Mouse (Mus musculus) frontal cortex, postnatal 14 days (tissue): ENCODE data around the gene Sarnp.

ENCODE experiments used
- DNase-seq, 2 experiments: peaks; one replicate each; pipeline ENCODE4 v3.0.0; 2022; ENCODE audit warnings: low spot score in 2 of 2

Gene Sarnp

DNA sequence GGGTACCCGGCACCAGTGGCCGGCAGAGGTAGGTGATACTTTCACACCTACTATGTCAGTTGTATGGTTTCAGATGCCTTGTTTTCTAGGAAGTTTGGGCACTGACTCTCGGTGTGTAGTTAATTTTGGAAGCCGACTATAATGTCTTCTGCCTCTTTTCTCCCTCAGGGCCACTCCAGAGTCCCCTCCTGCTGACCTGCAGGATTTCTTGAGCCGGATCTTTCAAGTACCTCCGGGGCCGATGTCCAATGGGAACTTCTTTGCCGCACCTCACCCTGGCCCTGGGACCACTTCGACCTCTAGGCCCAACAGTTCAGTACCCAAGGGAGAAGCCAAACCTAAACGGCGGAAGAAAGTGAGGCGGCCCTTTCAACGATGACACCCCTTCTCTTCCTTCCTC lies at the start of gene Sarnp:
Sarnp (plus strand) TSS at position 301 of the 400 bp plus-strand sequence.
- DNase-seq: no peak

DNA sequence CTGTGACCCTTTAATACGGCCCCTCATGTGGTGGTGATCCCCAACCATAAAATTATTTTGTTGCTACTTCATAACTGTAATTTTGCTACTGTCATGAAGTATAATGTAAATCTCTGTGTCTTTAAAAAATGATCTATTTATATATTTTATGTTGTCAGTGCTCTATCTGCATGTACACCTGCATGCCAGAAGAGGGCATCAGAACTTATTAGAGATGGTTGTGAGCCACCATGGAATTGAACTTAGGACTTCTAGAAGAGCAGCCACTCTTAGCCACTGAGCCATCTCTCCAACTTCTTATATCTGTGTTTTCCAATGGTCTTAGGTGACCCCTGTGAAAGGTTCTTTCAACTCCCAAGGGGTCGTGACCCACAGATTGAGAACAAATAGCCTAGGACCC lies 44.2 kb upstream of the Sarnp start:
- DNase-seq: no peak

DNA sequence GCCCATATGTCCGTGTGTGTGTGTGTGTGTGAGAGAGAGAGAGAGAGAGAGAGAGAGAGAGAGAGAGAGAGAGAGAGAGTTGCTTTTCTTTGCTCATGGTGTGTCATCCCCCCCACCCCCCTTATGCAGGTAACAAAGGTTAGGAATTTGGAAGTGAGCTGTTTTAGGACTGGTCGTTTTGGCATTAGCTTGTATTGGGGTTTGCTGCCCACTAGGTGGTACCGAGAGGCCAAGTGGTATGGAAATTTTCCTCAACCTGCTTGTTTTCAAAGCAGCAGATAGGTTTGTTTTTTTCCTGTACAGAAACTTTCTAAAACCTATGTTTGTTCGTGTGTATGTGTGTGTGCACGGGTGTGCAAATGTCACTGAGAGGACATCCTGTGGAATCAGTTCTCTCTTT lies 43.4 kb upstream of the Sarnp start:
- DNase-seq: no peak

DNA sequence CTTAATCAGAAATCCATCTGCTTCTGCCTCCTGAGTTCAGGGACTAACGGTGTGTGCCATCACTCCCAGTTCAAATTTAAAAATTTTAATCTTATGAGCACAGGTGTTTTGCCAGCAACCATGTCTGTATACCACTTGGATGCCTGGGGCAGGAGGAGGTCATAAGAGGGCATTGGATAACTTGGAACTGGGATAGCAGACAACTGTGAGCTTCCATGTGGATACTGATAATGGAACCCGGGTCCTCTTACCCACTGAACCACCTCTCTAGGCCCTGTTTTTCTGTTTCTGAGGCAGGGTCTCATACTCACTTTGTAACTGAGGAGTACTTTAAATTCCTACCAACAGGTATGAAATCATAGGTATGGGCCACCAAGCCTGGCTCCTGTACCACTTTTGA lies 38.7 kb upstream of the Sarnp start:
- no peak for DNase-seq

DNA sequence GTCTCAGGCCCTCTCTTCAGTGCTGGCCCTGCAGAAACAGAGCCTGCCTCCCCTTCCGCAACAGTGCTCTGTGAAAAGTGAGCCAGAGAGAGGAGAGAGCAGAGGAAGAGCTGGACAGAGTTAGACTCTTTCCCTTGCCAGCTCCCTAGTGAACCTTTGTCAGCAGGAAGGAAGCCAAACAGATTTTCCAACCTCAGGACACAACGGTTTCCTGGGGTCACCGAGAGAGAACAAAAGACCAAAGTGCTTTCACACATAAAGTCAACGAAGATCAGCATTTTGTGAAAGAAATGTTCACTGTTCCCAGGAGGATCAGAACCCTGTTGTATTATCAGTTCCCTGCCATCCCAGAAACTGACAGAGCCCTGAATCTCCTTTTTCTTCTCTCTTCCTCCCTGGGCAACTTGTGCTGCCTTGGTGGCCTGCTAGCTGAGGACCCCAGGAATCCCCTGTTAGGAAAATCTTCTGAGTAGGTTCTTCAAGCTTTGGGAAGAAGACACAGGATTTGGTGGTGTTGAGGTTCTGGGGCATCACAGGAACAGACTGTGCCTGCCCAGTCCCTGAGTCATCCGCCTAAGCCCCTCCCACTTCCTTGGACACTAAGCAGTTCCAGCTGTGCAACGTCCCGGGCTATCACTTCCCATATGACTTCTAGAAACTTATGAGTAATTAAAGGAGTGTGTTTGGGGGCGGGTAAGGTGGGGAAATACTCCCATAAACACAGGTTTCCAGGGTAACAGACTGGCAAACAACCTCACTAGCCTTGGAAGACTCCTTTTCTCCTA lies 37.9 kb upstream of the Sarnp start:
- DNase-seq: no peak

DNA sequence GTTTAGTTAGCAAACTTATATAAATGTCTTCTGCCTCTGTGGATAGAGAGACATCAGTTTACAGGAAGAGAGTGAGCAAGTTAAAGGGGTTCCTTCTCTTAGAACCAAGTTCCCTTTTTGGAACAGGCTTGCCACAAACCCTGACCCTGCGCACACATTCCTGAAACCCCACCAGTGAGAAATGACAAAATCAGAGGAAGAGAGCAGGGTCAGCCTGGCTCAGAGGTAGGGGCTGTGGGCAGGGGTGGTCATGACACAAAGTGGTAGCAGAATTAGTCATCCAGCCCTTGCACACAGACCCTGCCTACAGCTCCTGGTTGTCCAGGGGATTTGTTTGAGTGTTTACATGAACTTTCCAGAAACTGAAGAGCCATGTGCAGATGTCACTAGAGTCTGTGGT lies 36.9 kb upstream of the Sarnp start:
- no peak for DNase-seq

DNA sequence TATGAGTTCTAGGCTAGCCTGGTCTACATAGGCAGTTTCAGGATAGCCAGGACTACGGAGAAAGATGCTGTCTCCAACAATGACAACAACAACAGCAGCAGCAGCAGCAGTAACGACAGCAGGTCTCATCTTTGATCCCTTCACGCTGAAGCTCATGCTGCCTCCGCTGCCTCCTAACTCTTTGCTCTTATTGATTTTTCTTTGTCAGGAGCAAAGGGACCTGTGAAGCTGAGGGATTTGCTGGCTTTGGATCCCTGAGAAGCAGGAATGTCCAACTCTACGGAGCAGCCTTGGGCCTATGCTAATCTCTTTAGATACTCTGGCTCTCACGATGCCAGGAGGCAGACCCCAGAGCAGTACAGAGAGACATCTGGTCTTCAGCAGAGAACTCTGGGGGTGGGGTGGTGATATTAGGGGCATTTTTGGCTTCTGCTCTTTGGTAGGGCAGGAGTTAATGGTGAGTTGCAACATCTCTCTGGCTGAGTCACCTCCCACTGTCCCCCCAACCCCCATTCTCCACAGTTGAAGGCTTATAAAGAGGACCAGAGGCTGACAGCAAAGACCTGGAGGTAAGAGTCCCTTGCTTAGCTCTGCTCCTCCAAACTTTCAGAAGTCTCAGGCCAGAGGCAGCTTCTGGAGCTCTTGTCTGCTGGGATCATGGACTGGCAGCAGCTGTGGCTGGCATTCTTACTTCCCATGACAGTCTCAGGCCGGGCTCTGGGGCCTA lies 26.6 kb upstream of the Sarnp start, which contains the start of gene Mmp19:
Mmp19 (plus strand) TSS at position 513 of the 727 bp plus-strand sequence.
- DNase-seq: no peak

DNA sequence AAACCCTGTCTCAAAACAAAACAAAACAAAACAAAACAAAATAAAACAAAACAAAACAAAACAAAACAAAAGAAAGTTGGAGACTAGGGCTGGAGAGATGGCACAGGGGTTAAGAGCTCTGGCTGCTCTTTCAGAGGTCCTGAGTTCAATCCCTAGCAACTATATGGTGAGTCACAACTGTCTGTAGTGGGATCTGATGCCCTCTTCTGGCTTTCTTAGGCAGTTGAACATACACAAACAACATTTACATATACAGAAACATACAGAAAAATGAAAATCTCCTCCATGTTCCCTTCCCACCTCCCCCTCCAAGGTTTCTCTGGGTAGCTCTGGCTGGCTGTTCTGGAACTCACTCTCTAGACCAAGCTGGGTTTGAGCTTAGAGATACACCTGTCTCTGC lies 25.1 kb upstream of the Sarnp start:
- DNase-seq: no peak

DNA sequence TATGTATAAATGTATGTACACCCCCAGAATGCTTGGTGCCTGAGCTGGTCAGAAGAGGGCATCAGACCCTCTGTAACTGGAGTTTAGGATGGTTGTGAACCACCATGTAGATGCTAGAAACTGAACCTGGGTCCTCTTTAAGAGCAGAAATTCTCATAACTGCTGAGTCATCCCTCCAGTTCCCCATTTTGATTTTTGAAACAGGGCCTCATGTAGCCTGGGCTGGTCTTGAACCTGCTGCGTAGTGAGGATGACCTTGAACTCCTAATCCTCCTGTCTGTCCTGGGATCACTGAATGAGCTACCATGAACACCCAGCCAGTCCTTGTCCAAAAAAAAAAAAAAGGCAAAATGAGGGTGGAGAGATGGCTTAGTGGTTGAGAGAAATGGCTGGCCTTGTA lies 23.9 kb upstream of the Sarnp start:
- no peak for DNase-seq

DNA sequence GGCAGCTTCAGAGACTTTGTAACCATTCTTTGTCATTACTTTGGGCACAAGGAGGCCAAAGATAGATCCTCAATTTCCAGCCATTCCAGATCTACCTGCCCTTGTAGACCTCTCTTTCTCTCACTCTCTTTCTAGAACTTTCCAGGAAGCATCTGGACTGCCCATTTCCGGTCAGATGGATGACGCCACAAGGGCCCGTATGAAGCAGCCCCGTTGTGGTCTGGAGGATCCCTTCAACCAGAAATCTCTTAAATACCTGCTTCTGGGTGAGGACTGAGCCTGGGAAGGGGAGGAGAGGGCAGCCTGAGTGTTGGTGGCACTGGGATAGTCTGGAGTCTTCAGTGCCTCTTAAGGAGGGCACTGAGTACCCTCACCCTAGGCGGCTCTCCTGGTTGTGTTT lies 22.7 kb upstream of the Sarnp start:
- DNase-seq: no peak

DNA sequence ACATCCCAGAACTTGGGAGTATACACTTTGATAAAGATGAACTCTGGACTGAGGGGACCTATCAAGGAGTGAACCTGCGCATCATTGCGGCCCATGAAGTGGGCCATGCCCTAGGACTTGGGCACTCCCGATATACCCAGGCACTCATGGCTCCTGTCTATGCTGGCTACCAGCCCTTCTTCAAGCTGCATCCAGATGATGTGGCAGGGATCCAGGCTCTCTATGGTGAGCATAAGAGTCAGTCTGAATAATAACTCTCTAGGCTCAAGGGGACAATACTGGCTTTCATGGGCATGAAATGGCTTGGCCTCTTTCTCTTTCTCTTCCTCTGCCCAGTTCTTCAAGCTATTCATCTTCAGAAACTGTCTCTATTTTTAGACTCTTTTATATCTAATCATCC lies 21.6 kb upstream of the Sarnp start:
- DNase-seq: no peak

DNA sequence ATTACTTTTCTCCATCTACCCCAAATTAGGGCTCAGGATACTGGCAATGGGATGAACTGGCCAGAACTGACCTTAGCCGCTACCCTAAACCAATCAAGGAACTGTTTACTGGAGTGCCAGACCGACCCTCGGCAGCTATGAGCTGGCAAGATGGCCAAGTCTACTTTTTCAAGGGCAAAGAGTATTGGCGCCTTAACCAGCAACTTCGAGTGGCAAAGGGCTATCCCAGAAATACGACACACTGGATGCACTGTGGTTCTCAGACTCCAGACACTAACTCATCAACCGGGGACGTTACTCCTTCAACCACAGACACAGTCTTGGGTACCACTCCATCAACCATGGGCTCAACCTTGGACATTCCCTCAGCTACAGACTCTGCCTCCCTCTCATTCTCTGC lies 18.5 kb upstream of the Sarnp start:
- no peak for DNase-seq

DNA sequence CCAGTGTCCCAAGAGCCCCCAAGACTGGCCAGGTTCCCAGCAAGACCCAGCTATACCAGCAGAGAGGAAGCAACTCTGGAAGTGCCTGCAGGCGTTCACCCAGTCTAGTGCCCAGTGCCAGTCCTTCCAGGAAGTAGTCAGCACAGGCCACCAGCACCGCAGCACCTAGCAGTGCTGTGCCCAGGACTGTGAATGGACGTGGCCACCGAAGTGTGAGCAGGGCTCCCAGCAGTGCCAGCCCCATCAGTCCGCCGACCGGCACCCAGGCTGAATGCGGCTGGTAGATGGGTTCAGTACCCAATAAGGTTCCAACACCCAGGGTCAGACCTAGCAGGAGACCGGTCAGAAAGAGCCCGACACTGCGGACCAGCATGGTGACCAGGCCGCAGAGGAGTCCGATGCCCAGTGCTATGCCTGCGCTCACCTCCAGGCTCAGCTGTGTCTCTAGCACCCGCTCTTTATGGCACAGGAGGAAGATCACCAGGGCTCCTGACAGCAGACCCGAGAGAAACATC lies 15.1 kb upstream of the Sarnp start:
- DNase-seq: no peak

DNA sequence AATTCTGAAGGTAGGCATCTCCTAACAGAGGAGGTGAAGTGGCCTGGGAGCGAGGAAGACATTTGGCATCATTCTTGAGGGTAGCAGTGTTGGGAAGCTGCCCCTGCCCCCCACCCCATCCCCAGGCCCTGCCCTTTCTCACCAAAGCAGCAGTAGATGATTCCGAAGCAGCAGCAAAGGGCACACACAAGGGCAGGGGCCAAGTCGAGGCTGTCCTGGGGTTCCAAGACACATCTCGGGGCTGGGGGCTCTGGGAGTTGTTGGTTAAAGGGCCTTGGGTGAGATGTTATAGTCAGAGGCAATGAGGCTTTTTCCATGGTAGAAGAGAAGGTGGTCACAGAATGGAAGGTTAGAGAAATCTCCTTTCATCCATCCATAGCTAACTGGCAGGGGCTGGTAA lies 14.2 kb upstream of the Sarnp start:
- no peak for DNase-seq

DNA sequence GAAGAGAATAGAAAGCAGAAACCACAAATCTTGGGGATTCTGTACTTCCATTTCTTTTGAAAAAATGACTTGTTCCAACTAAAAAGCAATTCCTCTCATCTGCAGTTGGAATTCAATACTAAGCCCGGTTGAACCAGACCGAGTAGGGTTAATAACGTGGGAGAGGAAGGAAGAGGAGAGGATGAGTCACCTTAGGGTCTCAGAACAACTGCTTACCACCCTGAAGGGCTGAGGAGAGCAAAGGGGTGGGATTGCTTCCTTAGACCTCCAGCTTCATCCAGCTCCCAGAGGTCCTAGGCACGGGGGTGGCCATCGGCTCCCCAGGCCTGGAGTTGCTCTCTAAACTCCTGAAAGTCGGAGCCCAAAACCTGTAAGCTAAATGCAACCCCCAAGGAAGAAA lies 13.8 kb upstream of the Sarnp start:
- no peak for DNase-seq

DNA sequence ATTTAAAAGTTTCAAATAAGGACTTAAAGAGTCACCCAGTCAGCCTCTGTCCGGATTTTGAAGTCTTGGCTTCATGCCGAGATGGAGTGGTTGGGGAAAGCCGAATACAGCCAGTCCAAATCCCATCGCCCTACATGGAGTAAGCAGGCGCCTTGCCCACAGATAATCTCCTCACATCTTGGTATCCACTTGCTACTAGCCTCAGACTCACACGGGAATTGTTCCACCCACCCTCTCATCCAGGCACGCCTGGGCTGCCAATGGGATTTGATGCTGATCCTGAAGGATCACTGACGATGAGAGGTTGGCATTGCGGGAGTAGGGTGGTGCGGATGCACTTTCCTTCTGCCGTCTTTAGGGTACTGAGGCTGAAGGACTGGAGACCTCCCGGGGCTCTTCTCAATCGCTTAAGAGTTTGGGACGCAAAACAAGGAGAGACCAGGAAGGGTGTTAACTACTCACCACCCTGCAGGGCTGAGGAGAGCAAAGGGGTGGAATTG lies 13.3 kb upstream of the Sarnp start, which contains the start of gene Dnajc14:
Dnajc14 (plus strand) TSS at position 292 of the 500 bp plus-strand sequence.
- peak; percentile 62 to 77 for DNase-seq

DNA sequence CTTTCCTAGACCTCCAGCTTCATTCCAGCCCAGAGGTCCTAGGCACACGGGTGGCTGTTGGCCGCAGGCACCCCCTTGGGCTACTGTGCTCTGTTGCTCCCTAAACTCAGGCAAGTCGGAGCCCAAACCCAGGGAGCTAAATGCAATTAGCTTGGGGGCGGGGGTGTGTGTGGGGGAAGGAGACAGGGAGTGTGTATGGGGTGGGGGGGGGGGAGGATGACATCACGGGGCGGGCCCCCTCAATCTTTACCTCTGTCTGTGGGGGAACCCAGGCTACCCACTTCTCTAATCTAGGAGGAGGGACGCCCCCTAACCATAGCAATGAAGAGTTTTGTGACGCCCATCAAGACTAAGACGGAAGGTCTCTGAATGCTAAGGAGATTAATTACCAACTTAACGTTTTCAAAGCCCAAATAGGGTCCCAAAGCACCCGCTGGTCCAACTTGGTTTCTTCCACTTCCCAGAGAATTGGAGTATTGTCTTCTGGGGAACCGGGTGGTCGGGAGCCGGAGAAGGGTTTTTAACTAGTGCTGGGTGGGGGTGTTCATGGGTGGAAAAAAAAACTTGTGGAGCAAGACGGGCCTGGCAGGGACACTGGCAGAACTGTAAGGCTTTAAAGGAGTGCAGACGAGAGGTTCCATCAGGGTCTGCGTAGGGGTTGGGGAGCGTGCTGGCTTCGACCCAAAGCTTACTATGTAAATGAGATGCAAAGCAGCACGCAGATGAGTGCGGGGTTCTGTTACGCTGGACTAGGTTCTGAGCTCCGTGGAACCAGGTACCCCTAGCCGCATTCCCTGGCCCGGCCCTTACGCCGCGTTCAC lies 12.7 kb upstream of the Sarnp start, which contains the start of gene Tmem198b:
Tmem198b (minus strand) TSS at position 100 of the 821 bp plus-strand sequence.
- peak; percentile 64 to 70 for DNase-seq

DNA sequence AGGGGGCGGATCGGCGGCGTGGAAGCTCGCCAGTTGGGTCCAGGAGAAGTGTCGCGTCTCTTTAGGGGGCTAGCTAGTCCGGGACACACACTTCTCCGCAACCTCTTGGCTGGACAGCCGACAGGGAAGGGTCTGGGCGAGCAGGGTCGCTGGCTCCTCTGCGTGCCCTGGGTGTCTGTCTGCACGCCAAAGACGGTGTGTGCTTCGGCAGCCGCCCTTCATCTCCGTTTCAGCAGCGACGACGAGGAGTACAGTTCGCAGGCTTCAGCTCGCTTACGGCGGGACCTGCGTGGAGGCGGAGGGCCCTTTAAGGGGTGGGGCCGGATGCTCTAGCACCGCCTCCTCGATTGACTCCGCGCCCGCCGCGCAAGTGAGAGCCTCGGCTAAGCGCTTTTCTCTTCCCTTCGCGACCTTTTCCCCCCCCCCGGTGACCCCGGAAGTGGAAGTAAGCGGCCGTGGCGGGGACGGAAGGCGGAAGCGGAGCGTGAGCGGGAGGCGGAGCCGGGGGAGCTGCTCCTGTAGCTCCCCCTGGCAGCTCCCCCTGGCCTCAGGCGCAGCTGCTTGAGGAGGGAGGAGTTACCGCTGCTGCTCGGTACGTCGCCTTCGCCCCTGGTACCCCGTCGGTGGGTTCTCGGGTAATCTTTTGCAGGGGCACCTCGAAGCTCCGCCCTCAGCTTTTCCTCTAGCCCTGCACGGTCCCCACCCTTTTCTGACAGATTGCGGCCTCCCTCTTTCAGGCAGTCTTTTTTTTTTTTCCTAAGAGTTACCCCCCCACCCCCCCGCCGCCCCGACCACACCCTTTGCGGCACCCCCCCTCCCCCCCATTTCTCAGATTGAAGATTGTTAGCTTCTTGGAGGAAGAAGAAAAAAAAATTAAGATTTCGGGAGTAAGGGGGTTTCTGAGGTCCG lies 11.8 kb upstream of the Sarnp start:
- peak; percentile 88 to 91 for DNase-seq

DNA sequence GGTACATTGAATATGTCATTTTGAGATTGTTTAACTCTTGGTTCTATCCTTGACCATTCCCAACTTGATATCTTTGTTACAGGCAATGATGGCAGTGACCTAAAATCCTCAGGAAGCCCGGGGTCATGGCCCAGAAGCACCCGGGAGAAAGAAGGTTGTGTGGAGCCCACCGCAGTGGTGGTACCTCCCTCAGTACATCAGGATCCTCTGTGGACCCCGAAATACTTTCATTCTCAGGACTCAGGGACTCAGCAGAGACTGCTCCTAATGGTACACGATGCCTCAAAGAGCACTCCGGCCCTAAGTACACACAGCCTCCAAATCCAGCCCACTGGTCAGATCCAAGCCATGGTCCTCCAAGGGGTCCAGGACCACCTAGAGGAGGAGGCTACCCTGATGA lies 11.0 kb upstream of the Sarnp start:
- no peak for DNase-seq

DNA sequence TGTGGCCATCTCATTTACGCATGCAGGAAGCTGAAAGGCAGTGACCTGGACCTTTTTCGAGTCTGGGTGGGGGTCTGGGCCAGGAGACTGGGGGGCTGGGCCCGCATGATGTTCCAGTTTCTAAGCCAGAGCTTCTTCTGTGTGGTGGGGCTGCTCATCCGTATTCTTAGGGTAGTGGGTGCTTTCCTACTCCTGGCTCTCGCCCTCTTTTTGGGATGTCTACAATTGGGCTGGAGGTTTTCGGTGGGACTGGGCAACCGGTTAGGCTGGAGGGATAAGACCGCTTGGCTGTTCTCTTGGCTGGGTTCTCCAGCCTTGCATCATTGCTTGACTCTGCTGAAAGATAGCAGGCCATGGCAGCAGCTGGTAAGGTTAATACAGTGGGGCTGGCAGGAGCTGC lies 10.1 kb upstream of the Sarnp start:
- DNase-seq: no peak

DNA sequence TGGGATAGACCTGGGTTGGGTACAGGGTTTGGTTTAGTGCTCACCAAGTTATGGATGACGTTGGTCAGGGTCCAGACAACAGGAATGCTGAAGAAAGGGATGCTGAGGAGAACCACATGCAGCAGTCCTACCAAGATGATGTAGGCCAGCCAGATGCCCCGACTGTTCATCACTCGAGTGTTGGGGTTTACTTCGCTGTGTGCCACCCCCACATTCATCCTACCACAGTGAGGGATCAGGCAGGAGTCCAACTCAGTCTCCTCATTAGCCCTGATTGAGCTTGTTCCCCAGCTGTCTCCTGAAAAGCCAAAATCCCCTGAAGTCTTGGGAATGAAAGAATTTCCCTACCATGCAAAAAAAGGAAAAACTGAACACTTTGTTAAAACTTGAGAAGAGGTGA lies 3.1 kb downstream of the Sarnp start:
- DNase-seq: no peak
